9 mouse cellular contexts compared by ENCODE assay signal in genomic region chr2:155979328-155979991, GRCm38 (mm10). TPM values are rescaled to one million over a fixed set of nuclear protein-coding genes. Genes with fewer than 3 reads are reported as not detected.
A peak's percentile ranks its signal among the peaks of the same experiment; 100 is the strongest.
DNase-seq lines count a peak whose midpoint lies in the region; ATAC-seq and TF ChIP-seq lines count a peak whose summit lies in the region.
"Had no signal": no experiment of that assay in that cellular context is flagged by ENCODE, and none has a peak within 500 bp of the region (broad histone marks: within the 10 kb centered on the region; RNA-seq: fewer than 3 reads in every experiment).

No protein-coding gene starts in this region.

- peak overlapping the region; percentile 41 for H3K4me3 ChIP-seq in heart, adult 2 months
- H3K4me3 ChIP-seq in stomach, postnatal 0 days (ENCODE audit: low read depth, low read length): no peak overlapping the region

- H3K79me2 ChIP-seq in heart, adult 2 months (replicated peaks; ENCODE audit: control insufficient read depth, insufficient read depth, low read length): no peaks in the 10 kb centered on the region

- no peaks in the 10 kb centered on the region for H3K27me3 ChIP-seq in heart, adult 2 months (ENCODE audit: control insufficient read depth, insufficient read depth, low read length)
- H3K27me3 ChIP-seq in stomach, postnatal 0 days (ENCODE audit: control insufficient read depth, insufficient read depth, low read length): no peaks in the 10 kb centered on the region

- WGBS in heart, adult 2 months: 52% methylated on average over 5 of the region's 5 CpGs
- 81% methylated on average over 5 of the region's 5 CpGs for WGBS in stomach, postnatal 0 days

- TF ChIP-seq CTCF in heart, adult 2 months (IDR thresholded peaks at IDR 0.05): no peak
- TF ChIP-seq CTCF in stomach, postnatal 0 days (IDR thresholded peaks at IDR 0.05; ENCODE audit: low read depth): no peak

- no peaks in the 10 kb centered on the region for H3K4me1 ChIP-seq in heart, adult 2 months (ENCODE audit: control insufficient read depth, insufficient read depth, low read length)
- H3K4me1 ChIP-seq in stomach, postnatal 0 days (replicated peaks; ENCODE audit: control insufficient read depth, insufficient read depth): no peaks in the 10 kb centered on the region

- 0 out of 2 replicates have a peak, but pooled peaks have one; percentile 59 for TF ChIP-seq POLR2A in heart, adult 2 months (IDR thresholded peaks at IDR 0.05; ENCODE audit: insufficient read depth, low read depth, low read length)

- H3K9ac ChIP-seq in heart, adult 2 months (ENCODE audit: low read depth, low read length): peak overlapping the region; percentile 49
- no peak overlapping the region for H3K9ac ChIP-seq in stomach, postnatal 0 days (ENCODE audit: low read length)
- H3K9ac ChIP-seq: liver, embryonic 14.5 days had no signal

- TF ChIP-seq EP300 in heart, adult 2 months (IDR thresholded peaks at IDR 0.05; ENCODE audit: insufficient read depth, low read depth, low read length): no peak
- no peak for TF ChIP-seq EP300 in stomach, postnatal 0 days (optimal IDR thresholded peaks at IDR 0.05)

- ATAC-seq in stomach, postnatal 0 days (ENCODE audit: low FRiP score, low TSS enrichment): no peak

- H3K27ac ChIP-seq in heart, adult 2 months: peak overlapping the region; percentile 67
- H3K27ac ChIP-seq in stomach, postnatal 0 days (replicated peaks): no peak overlapping the region; the same call in 1 of the 2 replicates
- H3K27ac ChIP-seq: liver, embryonic 14.5 days had no signal

- H3K4me2 ChIP-seq in stomach, postnatal 0 days (replicated peaks; ENCODE audit: low read depth): no peak overlapping the region

- intact Hi-C loops in heart, adult 2 months (cut with DNase I): no loop called here
- intact Hi-C loops in gastrocnemius, postnatal 36 days (cut with DNase I): no loop called here

- no peaks in the 10 kb centered on the region for H3K36me3 ChIP-seq in heart, adult 2 months (ENCODE audit: control insufficient read depth, insufficient read depth, low read length)
- H3K36me3 ChIP-seq in stomach, postnatal 0 days (ENCODE audit: control insufficient read depth, insufficient read depth, low read length): peaks cover 30% of the 10 kb centered on the region

- H3K9me3 ChIP-seq in stomach, postnatal 0 days (ENCODE audit: control insufficient read depth, low read length): no peaks in the 10 kb centered on the region

- peak; percentile 52 to 69 for DNase-seq in CD8-positive naive resting alpha-beta T cell, adult 2 months (ENCODE audit: low read depth in 2 of 2, low spot score in 2 of 2)
- peak; percentile 58 to 69 for DNase-seq in heart, adult 2 months
- DNase-seq in kidney, postnatal 36 days: peak; percentile 47 to 65
- DNase-seq in naive thymus-derived CD4-positive, alpha-beta T cell, adult 2 months (ENCODE audit: low read depth): peak; percentile 73
- DNase-seq in gastrocnemius, postnatal 36 days: no peak
- DNase-seq in stomach, postnatal 0 days (ENCODE audit: low spot score): no peak
- no peak for DNase-seq in right cerebral cortex, adult 18-20 months
- no peak for DNase-seq in embryo, embryonic 10 days (ENCODE audit: low spot score)

RNA-seq across cellular contexts. Expression of gene Cep250, which starts 23.2 kb away (rescaled TPM):
- total RNA-seq in heart, adult 2 months (2021): 1 to 10 TPM; 5.3 to 7.4 TPM
- polyA plus RNA-seq in heart, adult 2 months (2012; rRNA removed): 2.8 and 5.0 TPM in 2 replicates
- 1 to 10 TPM; 3.1 to 3.2 TPM for total RNA-seq in gastrocnemius, postnatal 36 days (2021)
- 4.0 and 4.6 TPM in 2 replicates for polyA plus RNA-seq in stomach, postnatal 0 days (2015; fragmentation: Nextera tagmentation; extraction: Ambion mirVana)

RNA-seq across cellular contexts. Expression of gene 6430550D23Rik, which starts 28.3 kb away (rescaled TPM):
- total RNA-seq in heart, adult 2 months (2021): under 1 TPM; 0.55 to 0.61 TPM
- polyA plus RNA-seq in heart, adult 2 months (2012; rRNA removed): 0.78 and 2.2 TPM in 2 replicates
- under 1 TPM; 0.20 to 0.39 TPM for total RNA-seq in gastrocnemius, postnatal 36 days (2021)
- polyA plus RNA-seq in stomach, postnatal 0 days (2015; fragmentation: Nextera tagmentation; extraction: Ambion mirVana): 0.65 and 0.76 TPM in 2 replicates

RNA-seq across cellular contexts. Expression of gene Ergic3, which starts 28.4 kb away (rescaled TPM):
- total RNA-seq in heart, adult 2 months (2021): 10 to 100 TPM; 60.1 to 67.5 TPM
- polyA plus RNA-seq in heart, adult 2 months (2012; rRNA removed): 104 TPM in 2 replicates
- total RNA-seq in gastrocnemius, postnatal 36 days (2021): 10 to 100 TPM; 44.1 to 46.2 TPM
- polyA plus RNA-seq in stomach, postnatal 0 days (2015; fragmentation: Nextera tagmentation; extraction: Ambion mirVana): 138 and 144 TPM in 2 replicates

RNA-seq across cellular contexts. Expression of gene Gdf5, which starts 34.3 kb away (rescaled TPM):
- not detected for total RNA-seq in heart, adult 2 months (2021)
- 0.16 TPM in 1 of 2 replicates, not detected in the other for polyA plus RNA-seq in heart, adult 2 months (2012; rRNA removed)
- total RNA-seq in gastrocnemius, postnatal 36 days (2021): under 1 TPM in 1 of 2 experiments, not detected in 1; 0.10 TPM
- polyA plus RNA-seq in stomach, postnatal 0 days (2015; fragmentation: Nextera tagmentation; extraction: Ambion mirVana): 1.6 and 1.8 TPM in 2 replicates

RNA-seq across cellular contexts. Expression of gene Gm15557, which starts 38.9 kb away (rescaled TPM):
- total RNA-seq in heart, adult 2 months (2021): not detected
- not detected in 2 replicates for polyA plus RNA-seq in heart, adult 2 months (2012; rRNA removed)
- total RNA-seq in gastrocnemius, postnatal 36 days (2021): not detected
- polyA plus RNA-seq in stomach, postnatal 0 days (2015; fragmentation: Nextera tagmentation; extraction: Ambion mirVana): not detected in 2 replicates
- polyA plus RNA-seq: liver, embryonic 14.5 days had no signal

Comparison
In these comparisons a context has a peak if more than half of its experiments do, and no peak if none do; other contexts are left out.
1. DNase-seq: peak in CD8-positive naive resting alpha-beta T cell, adult 2 months (2 of 2), heart, adult 2 months (2 of 2), kidney, postnatal 36 days (2 of 2) and naive thymus-derived CD4-positive, alpha-beta T cell, adult 2 months (single experiment); none in gastrocnemius, postnatal 36 days (0 of 2), stomach, postnatal 0 days (single experiment), right cerebral cortex, adult 18-20 months (single experiment) and embryo, embryonic 10 days (single experiment).